Mouse (Mus musculus) hindbrain, embryonic 12.5 days (tissue): ENCODE results near the gene Fnbp1l. TPM values are rescaled to one million over a fixed set of nuclear protein-coding genes. Genes with fewer than 3 reads are reported as not detected.

Experiments
- ATAC-seq: fragments of 200-750 bp; cut with Nextera tagmentation; 2 replicates; pipeline ENCODE4 v1.8.0; 2017; ENCODE audit warnings: moderate TSS enrichment; ENCODE audit not compliant: low FRiP score
- H3K27ac ChIP-seq: fragments of 300-500 bp; sonication (generic); 2 replicates; pipeline ENCODE4 v1.5.1; 2016; ENCODE audit warnings: mild to moderate bottlenecking
- H3K27me3 ChIP-seq: fragments of 300-500 bp; sonication (generic); 2 replicates; pipeline ENCODE4 v1.6.1; 2016; ENCODE audit warnings: mild to moderate bottlenecking
- H3K36me3 ChIP-seq: fragments of 300-500 bp; sonication (generic); 2 replicates; pipeline ENCODE4 v1.6.1; 2016; ENCODE audit warnings: mild to moderate bottlenecking
- H3K4me1 ChIP-seq: fragments of 300-500 bp; sonication (generic); 2 replicates; pipeline ENCODE4 v1.6.1; 2016
- H3K4me2 ChIP-seq: fragments of 300-500 bp; sonication (generic); replicated peaks from 2 replicates; pipeline ENCODE4 v1.6.1; 2016; ENCODE audit warnings: mild to moderate bottlenecking
- H3K4me3 ChIP-seq: fragments of 300-500 bp; sonication (generic); 2 replicates; pipeline ENCODE4 v1.5.1; 2016; ENCODE audit warnings: mild to moderate bottlenecking
- H3K9ac ChIP-seq: fragments of 300-500 bp; sonication (generic); 2 replicates; pipeline ENCODE4 v1.6.1; 2016; ENCODE audit warnings: mild to moderate bottlenecking, moderate library complexity
- H3K9me3 ChIP-seq: fragments of 300-500 bp; sonication (generic); replicated peaks from 2 replicates; pipeline ENCODE4 v1.6.1; 2016; ENCODE audit warnings: mild to moderate bottlenecking
- WGBS: fragments of 180-500 bp; shearing (Covaris S2); methylation state at CpG from one replicate; pipeline ENCODE4 v1.1.7; 2016; 5-methylcytosine and 5-hydroxymethylcytosine counted together
- polyA plus RNA-seq: library from polyadenylated mRNA; unstranded; fragments of >200 nt; fragmentation: Nextera tagmentation; extraction: Ambion mirVana; gene quantifications from 2 replicates; pipeline ENCODE4 v1.2.1, GENCODE M21; 2016

Fnbp1l gene
- polyA plus RNA-seq, 1 experiment from 2014 or later: 139 TPM

GRCm38 (mm10) chr3:122599291-122599690 lies 20.2 kb downstream of the Fnbp1l start:
- Histone ChIP-seq H3K4me2 (no peak overlapping the region), H3K36me3 (0 out of 2 replicates have a peak, but pooled peaks cover 5% of the 10 kb centered on the region), H3K9me3 (no peaks in the 10 kb centered on the region), H3K27me3 (no peaks in the 10 kb centered on the region), H3K9ac (no peak overlapping the region), H3K4me1 (no peaks in the 10 kb centered on the region), H3K4me3 (no peak overlapping the region), H3K27ac (no peak overlapping the region)
- ATAC-seq: no peak
- WGBS: 90% methylated on average over 4 of the region's 4 CpGs

- Histone ChIP-seq H3K36me3 (peaks cover 10% of the 10 kb centered on the region; the same call in 1 of the 2 replicates), H3K27me3 (no peaks in the 10 kb centered on the region), H3K4me2 (no peak overlapping the region), H3K9ac (no peak overlapping the region), H3K27ac (no peak overlapping the region), H3K4me3 (no peak overlapping the region), H3K9me3 (no peaks in the 10 kb centered on the region), H3K4me1 (no peaks in the 10 kb centered on the region; the same call in 1 of the 2 replicates)
- WGBS: 86% methylated on average over 5 of the region's 5 CpGs
- ATAC-seq: no peak
Observed at GRCm38 (mm10) chr3:122590804-122591203, 28.7 kb downstream of the Fnbp1l start.

- Histone ChIP-seq H3K36me3 (peaks cover 12% of the 10 kb centered on the region; the same call in 1 of the 2 replicates), H3K9me3 (no peaks in the 10 kb centered on the region), H3K4me3 (no peak overlapping the region), H3K4me1 (no peaks in the 10 kb centered on the region; the same call in 1 of the 2 replicates), H3K27me3 (no peaks in the 10 kb centered on the region), H3K4me2 (no peak overlapping the region), H3K27ac (no peak overlapping the region), H3K9ac (no peak overlapping the region)
- WGBS: 81% methylated on average over 4 of the region's 4 CpGs
- no peak for ATAC-seq
Observed at GRCm38 (mm10) chr3:122590346-122590745, 29.2 kb downstream of the Fnbp1l start.

GRCm38 (mm10) chr3:122586918-122587641 lies 32.4 kb downstream of the Fnbp1l start:
- H3K9me3 ChIP-seq: no peaks in the 10 kb centered on the region
- no peak overlapping the region for H3K27ac ChIP-seq
- H3K27me3 ChIP-seq: no peaks in the 10 kb centered on the region
- WGBS: 72% methylated on average over 3 of the region's 3 CpGs
- no peak overlapping the region for H3K4me3 ChIP-seq
- H3K36me3 ChIP-seq: peaks cover 12% of the 10 kb centered on the region; the same call in 1 of the 2 replicates
- no peaks in the 10 kb centered on the region for H3K4me1 ChIP-seq
- H3K4me2 ChIP-seq: no peak overlapping the region
- no peak overlapping the region for H3K9ac ChIP-seq
- no peak for ATAC-seq

- Histone ChIP-seq H3K9me3 (no peaks in the 10 kb centered on the region), H3K4me2 (no peak overlapping the region), H3K27me3 (no peaks in the 10 kb centered on the region), H3K27ac (no peak overlapping the region), H3K9ac (no peak overlapping the region), H3K4me3 (no peak overlapping the region), H3K4me1 (no peaks in the 10 kb centered on the region; the same call in 1 of the 2 replicates), H3K36me3 (0 out of 2 replicates have a peak, but pooled peaks cover 4% of the 10 kb centered on the region)
- ATAC-seq: no peak
Observed at GRCm38 (mm10) chr3:122577360-122577759, 42.2 kb downstream of the Fnbp1l start.

GRCm38 (mm10) chr3:122574921-122575320 lies 44.6 kb downstream of the Fnbp1l start:
- Histone ChIP-seq H3K27ac (no peak overlapping the region), H3K27me3 (no peaks in the 10 kb centered on the region), H3K4me2 (no peak overlapping the region), H3K36me3 (0 out of 2 replicates have a peak, but pooled peaks cover 4% of the 10 kb centered on the region), H3K9me3 (no peaks in the 10 kb centered on the region), H3K4me1 (no peaks in the 10 kb centered on the region; the same call in 1 of the 2 replicates), H3K9ac (no peak overlapping the region), H3K4me3 (no peak overlapping the region)
- WGBS: 86% methylated on average over 1 of the region's 1 CpGs
- no peak for ATAC-seq

- Histone ChIP-seq H3K9ac (no peak overlapping the region), H3K36me3 (0 out of 2 replicates have a peak, but pooled peaks cover 4% of the 10 kb centered on the region), H3K27ac (no peak overlapping the region), H3K4me2 (no peak overlapping the region), H3K4me1 (no peaks in the 10 kb centered on the region; the same call in 1 of the 2 replicates), H3K4me3 (no peak overlapping the region), H3K27me3 (no peaks in the 10 kb centered on the region), H3K9me3 (no peaks in the 10 kb centered on the region)
- WGBS: 90% methylated on average over 5 of the region's 5 CpGs
- no peak for ATAC-seq
Observed at GRCm38 (mm10) chr3:122573426-122574286, 45.9 kb downstream of the Fnbp1l start.

- H3K4me3 ChIP-seq: no peak overlapping the region
- ATAC-seq: no peak
- H3K36me3 ChIP-seq: peaks cover 9% of the 10 kb centered on the region; the same call in 1 of the 2 replicates
- H3K4me1 ChIP-seq: no peaks in the 10 kb centered on the region
- 73% methylated on average over 4 of the region's 4 CpGs for WGBS
- H3K4me2 ChIP-seq: no peak overlapping the region
- no peak overlapping the region for H3K27ac ChIP-seq
- no peaks in the 10 kb centered on the region for H3K9me3 ChIP-seq
- H3K9ac ChIP-seq: no peak overlapping the region
- no peaks in the 10 kb centered on the region for H3K27me3 ChIP-seq
Observed at GRCm38 (mm10) chr3:122566549-122566948, 53.0 kb downstream of the Fnbp1l start.

- WGBS: 79% methylated on average over 3 of the region's 3 CpGs
- H3K9me3 ChIP-seq: no peaks in the 10 kb centered on the region
- H3K27me3 ChIP-seq: no peaks in the 10 kb centered on the region
- H3K4me2 ChIP-seq: no peak overlapping the region
- no peaks in the 10 kb centered on the region for H3K4me1 ChIP-seq
- peaks cover 13% of the 10 kb centered on the region for H3K36me3 ChIP-seq
- H3K4me3 ChIP-seq: no peak overlapping the region
- no peak for ATAC-seq
- no peak overlapping the region for H3K27ac ChIP-seq
- H3K9ac ChIP-seq: no peak overlapping the region
Observed at GRCm38 (mm10) chr3:122566112-122566511, 53.4 kb downstream of the Fnbp1l start.

GRCm38 (mm10) chr3:122565285-122565684 lies 54.2 kb downstream of the Fnbp1l start:
- Histone ChIP-seq H3K4me2 (no peak overlapping the region), H3K36me3 (peaks cover 13% of the 10 kb centered on the region), H3K4me3 (no peak overlapping the region), H3K9ac (no peak overlapping the region), H3K27me3 (no peaks in the 10 kb centered on the region), H3K4me1 (no peaks in the 10 kb centered on the region), H3K27ac (no peak overlapping the region), H3K9me3 (no peaks in the 10 kb centered on the region)
- ATAC-seq: no peak
- 40% methylated on average over 7 of the region's 7 CpGs for WGBS

GRCm38 (mm10) chr3:122557766-122558165 lies 61.7 kb downstream of the Fnbp1l start:
- 73% methylated on average over 2 of the region's 2 CpGs for WGBS
- H3K27ac ChIP-seq: no peak overlapping the region
- no peaks in the 10 kb centered on the region for H3K9me3 ChIP-seq
- no peak overlapping the region for H3K4me2 ChIP-seq
- H3K4me1 ChIP-seq: no peaks in the 10 kb centered on the region
- ATAC-seq: no peak
- H3K9ac ChIP-seq: no peak overlapping the region
- H3K36me3 ChIP-seq: peaks cover 9% of the 10 kb centered on the region
- no peak overlapping the region for H3K4me3 ChIP-seq
- no peaks in the 10 kb centered on the region for H3K27me3 ChIP-seq

GRCm38 (mm10) chr3:122551174-122551573 lies 68.3 kb downstream of the Fnbp1l start:
- H3K4me3 ChIP-seq: no peak overlapping the region
- peaks cover 22% of the 10 kb centered on the region for H3K36me3 ChIP-seq
- 96% methylated on average over 3 of the region's 3 CpGs for WGBS
- no peak overlapping the region for H3K27ac ChIP-seq
- ATAC-seq: no peak
- no peak overlapping the region for H3K9ac ChIP-seq
- H3K4me2 ChIP-seq: no peak overlapping the region
- H3K27me3 ChIP-seq: no peaks in the 10 kb centered on the region
- no peaks in the 10 kb centered on the region for H3K4me1 ChIP-seq
- no peaks in the 10 kb centered on the region for H3K9me3 ChIP-seq
